26 mouse cellular contexts compared by ENCODE assay signal in genomic region chr1:21958013-21958412, GRCm38 (mm10). TPM values are rescaled to one million over a fixed set of nuclear protein-coding genes. Genes with fewer than 3 reads are reported as not detected.
"Had no signal": no experiment of that assay in that cellular context is flagged by ENCODE, and none has a peak within 500 bp of the region (broad histone marks: within the 10 kb centered on the region; RNA-seq: fewer than 3 reads in every experiment).

No protein-coding gene starts in this region.

- ATAC-seq: forebrain, embryonic 13.5 days; forebrain, embryonic 14.5 days; forebrain, embryonic 15.5 days; forebrain, embryonic 16.5 days; forebrain, postnatal 0 days had no signal

- H3K9ac ChIP-seq: embryonic facial prominence, embryonic 12.5 days; embryonic facial prominence, embryonic 13.5 days; embryonic facial prominence, embryonic 15.5 days; forebrain, embryonic 12.5 days; forebrain, embryonic 13.5 days; forebrain, embryonic 15.5 days; forebrain, postnatal 0 days had no signal

- H3K4me3 ChIP-seq: embryonic facial prominence, embryonic 10.5 days; embryonic facial prominence, embryonic 12.5 days; embryonic facial prominence, embryonic 13.5 days; embryonic facial prominence, embryonic 15.5 days; erythroblast, embryonic 14.5 days; forebrain, embryonic 10.5 days; forebrain, embryonic 12.5 days; forebrain, embryonic 13.5 days; forebrain, embryonic 15.5 days; gastrocnemius, adult 2 months; heart, adult 2 months had no signal

- DNase-seq: cerebellum, adult 9-10 months; cerebellum, adult 9-11 months; cerebellum, postnatal 14 days; cerebellum, postnatal 25 days; cerebellum, postnatal 36 days; embryo, embryonic 11 days; forebrain, postnatal 0 days; gastrocnemius, adult 2 months; gastrocnemius, postnatal 10 days; gastrocnemius, postnatal 14 days; gastrocnemius, postnatal 25 days; gastrocnemius, postnatal 36 days; heart, adult 11 months; heart, adult 18-20 months; heart, adult 2 months had no signal

- H3K4me2 ChIP-seq: embryonic facial prominence, embryonic 12.5 days; embryonic facial prominence, embryonic 13.5 days; embryonic facial prominence, embryonic 15.5 days; forebrain, embryonic 12.5 days; forebrain, embryonic 13.5 days; forebrain, embryonic 15.5 days had no signal

- H3K9me3 ChIP-seq: embryonic facial prominence, embryonic 10.5 days; embryonic facial prominence, embryonic 12.5 days; embryonic facial prominence, embryonic 13.5 days; embryonic facial prominence, embryonic 15.5 days; forebrain, embryonic 10.5 days; forebrain, embryonic 12.5 days; forebrain, embryonic 13.5 days; forebrain, embryonic 15.5 days had no signal

- H3K27me3 ChIP-seq: embryonic facial prominence, embryonic 15.5 days; forebrain, embryonic 15.5 days had no signal

- H3K27ac ChIP-seq: embryonic facial prominence, embryonic 10.5 days; embryonic facial prominence, embryonic 12.5 days; embryonic facial prominence, embryonic 13.5 days; embryonic facial prominence, embryonic 15.5 days; forebrain, embryonic 10.5 days; forebrain, embryonic 12.5 days; forebrain, embryonic 13.5 days; forebrain, embryonic 15.5 days; gastrocnemius, adult 2 months; heart, adult 2 months had no signal

- H3K36me3 ChIP-seq: embryonic facial prominence, embryonic 10.5 days; embryonic facial prominence, embryonic 12.5 days; embryonic facial prominence, embryonic 13.5 days; embryonic facial prominence, embryonic 15.5 days; forebrain, embryonic 10.5 days; forebrain, embryonic 12.5 days; forebrain, embryonic 15.5 days had no signal

RNA-seq across cellular contexts. Expression of gene Kcnq5, which starts 3.7 kb away (rescaled TPM):
- polyA plus RNA-seq: erythroblast, embryonic 14.5 days had no signal
